Mouse (Mus musculus) heart, embryonic 16.5 days (tissue): Measurements from ENCODE around the gene Vmn1r53. TPM values are rescaled to one million over a fixed set of nuclear protein-coding genes. Genes with fewer than 3 reads are reported as not detected.
"Not testable (repeated sequence)": the region's sequence is repeated elsewhere in the genome, so short reads cannot be mapped to it uniquely, and the experiment has no call there.

Source experiments
- ATAC-seq: fragments of 200-750 bp; cut with Nextera tagmentation; replicated peaks from 2 replicates; pipeline ENCODE4 v1.8.0; 2017; ENCODE audit warnings: moderate number of reproducible peaks; ENCODE audit not compliant: insufficient read depth, low FRiP score; ENCODE audit errors: extremely low read depth
- H3K27ac ChIP-seq: fragments of 300-500 bp; sonication (generic); 2 replicates; pipeline ENCODE4 v1.5.1; 2014; ENCODE audit warnings: mild to moderate bottlenecking, low read length, control low read depth, moderate library complexity
- H3K27me3 ChIP-seq: fragments of 300-500 bp; sonication (generic); 2 replicates; pipeline ENCODE4 v1.6.1; 2014; ENCODE audit warnings: low read length, mixed read lengths; ENCODE audit not compliant: control insufficient read depth, insufficient read depth
- H3K36me3 ChIP-seq: fragments of 300-500 bp; sonication (generic); 2 replicates; pipeline ENCODE4 v1.6.1; 2014; ENCODE audit not compliant: control insufficient read depth, insufficient read depth
- H3K4me1 ChIP-seq: fragments of 300-500 bp; sonication (generic); 2 replicates; pipeline ENCODE4 v1.6.1; 2014; ENCODE audit warnings: low read length, mixed read lengths; ENCODE audit not compliant: control insufficient read depth, insufficient read depth
- H3K4me2 ChIP-seq: fragments of 300-500 bp; sonication (generic); 2 replicates; pipeline ENCODE4 v1.6.1; 2014; ENCODE audit warnings: low read depth, mild to moderate bottlenecking, control low read depth, low read length
- H3K4me3 ChIP-seq: fragments of 300-500 bp; sonication (generic); 2 replicates; pipeline ENCODE4 v1.5.1; 2014; ENCODE audit warnings: mild to moderate bottlenecking, control low read depth, low read length
- H3K9ac ChIP-seq: fragments of 300-500 bp; sonication (generic); 2 replicates; pipeline ENCODE4 v1.6.1; 2014; ENCODE audit warnings: low read length, control low read depth
- H3K9me3 ChIP-seq: fragments of 300-500 bp; sonication (generic); replicated peaks from 2 replicates; pipeline ENCODE4 v1.6.1; 2016; ENCODE audit warnings: low read length; ENCODE audit not compliant: control insufficient read depth
- whole genome bisulfite sequencing: fragments of 180-500 bp; shearing (Covaris S2); extraction: QIAGEN DNeasy Blood & Tissue Kit; methylation state at CpG from one replicate; pipeline ENCODE4 v1.1.7; 2014; 5-methylcytosine and 5-hydroxymethylcytosine counted together
- polyA plus RNA-seq: library from polyadenylated mRNA; unstranded; fragments of >200 nt; fragmentation: Nextera tagmentation; extraction: Ambion mirVana; gene quantifications from 2 replicates; pipeline ENCODE4 v1.2.1, GENCODE M21; 2015

Gene Vmn1r53
- polyA plus RNA-seq, result not detected in 2 replicates

DNA sequence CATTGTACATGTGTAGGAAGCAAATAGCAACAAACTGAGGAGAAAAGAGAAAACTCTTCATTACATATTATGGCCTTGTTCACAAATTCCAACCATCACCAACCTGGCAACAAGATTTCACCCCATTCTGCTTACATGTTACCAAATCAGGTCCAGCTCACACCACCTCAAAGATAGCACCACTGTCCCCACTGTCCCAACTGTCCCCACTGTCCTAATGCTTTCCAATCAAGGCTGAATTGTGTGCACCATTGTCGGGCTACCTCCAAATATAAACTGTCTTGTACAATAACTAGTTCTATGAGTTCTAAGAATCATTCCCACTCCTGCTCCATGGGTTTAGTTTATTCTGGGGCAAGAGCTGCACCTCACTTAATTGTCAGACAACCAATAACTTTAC is at the start of gene Vmn1r53:
Vmn1r53 (minus strand) TSS at position 101 of the 400 bp plus-strand sequence.
- H3K27me3 ChIP-seq, result no peaks in the 10 kb centered on the region
- ATAC-seq, result no peak

DNA sequence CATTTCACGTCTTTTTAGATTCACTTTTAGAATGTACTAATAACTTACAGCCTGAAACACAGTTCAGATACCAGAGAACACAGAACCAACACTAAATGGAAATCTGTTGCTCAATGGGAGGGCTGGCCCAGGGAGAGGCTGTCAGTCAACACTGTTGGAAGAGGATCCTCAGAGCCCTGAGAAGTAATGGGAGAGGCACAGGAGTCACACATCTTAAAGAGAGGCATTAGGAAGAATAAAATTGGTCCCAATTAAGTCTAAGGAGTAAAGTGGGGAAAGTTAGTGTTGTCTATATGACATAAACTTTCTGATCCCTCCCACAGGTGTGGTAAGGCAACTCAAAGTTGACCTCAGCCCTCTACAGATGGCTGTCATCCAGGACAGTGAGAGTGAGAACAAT is 21.8 kb upstream of the Vmn1r53 start, which contains the start of gene Vmn1r54:
Vmn1r54 (plus strand) TSS at position 301 of the 400 bp plus-strand sequence.
- no peaks in the 10 kb centered on the region for H3K27me3 ChIP-seq
- H3K4me2 ChIP-seq, result no peak within 1 kb of the TSS
- 61% methylated on average over 1 of the region's 1 CpGs for WGBS
- no peak within 1 kb of the TSS for H3K9ac ChIP-seq
- ATAC-seq, result no peak
- no peaks in the 10 kb centered on the region for H3K4me1 ChIP-seq
- no peaks in the 10 kb centered on the region for H3K36me3 ChIP-seq
- no peaks in the 10 kb centered on the region for H3K9me3 ChIP-seq
- H3K4me3 ChIP-seq, result no peak within 1 kb of the TSS
- H3K27ac ChIP-seq, result no peak within 1 kb of the TSS

More for the DNA sequence above, at the start of gene Vmn1r53:
- H3K36me3 ChIP-seq, result no peaks in the 10 kb centered on the region
- no peak within 1 kb of the TSS for H3K27ac ChIP-seq
- H3K4me2 ChIP-seq, result no peak within 1 kb of the TSS
- no peaks in the 10 kb centered on the region for H3K9me3 ChIP-seq
- 83% methylated on average over 1 of the region's 1 CpGs for WGBS
- no peaks in the 10 kb centered on the region for H3K4me1 ChIP-seq
- no peak within 1 kb of the TSS for H3K4me3 ChIP-seq
- H3K9ac ChIP-seq, result no peak within 1 kb of the TSS

DNA sequence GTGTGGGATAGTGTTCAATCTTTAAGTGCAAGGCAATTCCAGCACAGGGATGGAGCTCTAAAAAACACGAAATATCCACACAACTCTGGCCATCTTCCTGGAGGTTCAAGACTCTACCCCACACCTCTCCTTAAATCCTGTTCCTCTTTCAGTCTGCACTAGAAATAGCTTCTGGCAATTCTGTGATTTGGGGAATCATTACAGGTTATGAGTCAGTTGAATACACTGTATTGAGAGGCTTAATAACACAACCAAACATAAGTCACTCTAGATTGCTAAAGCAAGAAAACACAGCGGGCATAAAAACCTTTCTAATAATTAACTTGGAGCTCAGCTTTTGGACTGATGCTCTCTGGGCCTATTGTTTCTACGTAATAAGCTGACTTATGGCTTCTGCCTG is 19.8 kb upstream of the Vmn1r53 start:
- Histone ChIP-seq H3K4me3 (no peak overlapping the region), H3K4me2 (no peak overlapping the region), H3K27ac (no peak overlapping the region), H3K4me1 (no peaks in the 10 kb centered on the region), H3K27me3 (no peaks in the 10 kb centered on the region), H3K36me3 (no peaks in the 10 kb centered on the region), H3K9ac (no peak overlapping the region), H3K9me3 (no peaks in the 10 kb centered on the region)
- ATAC-seq, result no peak
- WGBS, result 70% methylated on average over 3 of the region's 3 CpGs

DNA sequence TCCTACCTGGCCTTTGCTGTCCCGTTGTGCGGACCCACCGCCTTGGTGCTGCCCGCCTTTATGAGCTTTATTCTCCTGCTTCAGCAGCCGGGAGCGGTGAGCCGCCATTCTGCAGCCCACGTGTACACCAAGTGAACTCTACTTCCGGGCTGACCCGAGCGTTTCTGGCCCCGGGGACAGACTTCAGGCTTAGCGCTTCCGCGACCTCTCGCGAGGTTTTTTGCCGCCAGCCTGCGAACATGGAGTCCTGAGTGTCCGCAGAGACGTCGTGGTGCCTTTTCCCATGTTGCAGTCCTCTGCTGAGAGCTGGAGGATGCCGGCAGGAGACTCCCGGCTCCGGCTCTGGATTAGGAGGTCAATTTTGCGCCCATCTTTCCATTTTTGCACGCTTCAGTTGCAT is 8.4 kb upstream of the Vmn1r53 start:
- Histone ChIP-seq H3K4me2 (no peak overlapping the region; the same call in 1 of the 2 replicates), H3K9me3 (peaks cover 7% of the 10 kb centered on the region; the same call in 1 of the 2 replicates), H3K4me1 (no peaks in the 10 kb centered on the region), H3K27me3 (no peaks in the 10 kb centered on the region), H3K4me3 (no peak overlapping the region), H3K27ac (no peak overlapping the region), H3K9ac (no peak overlapping the region), H3K36me3 (no peaks in the 10 kb centered on the region)
- WGBS, result 57% methylated on average over 27 of the region's 27 CpGs
- ATAC-seq, result no peak

DNA sequence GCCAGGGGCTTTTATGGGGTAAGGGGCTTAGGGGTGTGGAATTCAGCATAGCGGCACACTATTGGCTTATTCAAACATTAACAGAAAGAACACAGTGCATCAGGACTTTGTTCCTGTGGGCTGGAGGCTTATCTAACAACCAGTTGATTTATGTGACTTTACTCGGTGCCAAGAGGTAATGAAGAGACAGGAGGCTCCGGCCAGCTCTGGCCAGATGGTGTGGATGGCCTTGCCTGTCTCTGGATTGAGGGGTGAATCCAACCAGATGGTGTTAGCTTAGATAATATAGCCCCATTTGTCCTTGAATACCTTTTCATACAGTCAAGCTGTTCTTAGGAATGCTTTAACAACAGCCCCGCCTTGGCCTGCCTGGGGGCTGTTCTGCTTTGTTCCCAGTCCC is 7.9 kb upstream of the Vmn1r53 start:
- H3K27me3 ChIP-seq, H3K9me3 ChIP-seq, H3K9ac ChIP-seq, H3K4me3 ChIP-seq, H3K4me2 ChIP-seq, ATAC-seq, H3K27ac ChIP-seq, H3K36me3 ChIP-seq, H3K4me1 ChIP-seq: not testable (repeated sequence)
- WGBS, result 77% methylated on average over 4 of the region's 4 CpGs

DNA sequence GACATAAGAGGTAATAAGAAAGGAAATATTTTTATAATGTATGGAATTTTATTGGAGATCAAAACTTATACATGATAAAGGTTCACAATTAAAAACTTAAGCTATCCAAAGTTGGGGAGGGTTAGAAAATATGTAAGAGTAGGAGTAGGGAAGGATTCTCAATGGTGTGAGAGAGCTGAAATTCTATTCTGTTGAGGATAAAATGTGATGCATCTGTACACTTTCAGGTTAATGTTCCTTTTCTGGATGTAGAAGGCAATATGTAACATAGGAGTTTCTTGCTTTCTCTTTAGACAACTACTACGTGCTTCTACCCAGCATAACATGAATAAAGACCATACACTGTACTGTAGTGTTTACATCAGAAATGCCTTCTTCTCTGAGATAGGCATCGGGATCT is 21.7 kb downstream of the Vmn1r53 start, which contains the start of gene V1ra8:
V1ra8 (plus strand) TSS at position 301 of the 400 bp plus-strand sequence.
- H3K27me3 ChIP-seq, H3K27ac ChIP-seq, ATAC-seq, H3K4me1 ChIP-seq, H3K9me3 ChIP-seq, H3K36me3 ChIP-seq, H3K9ac ChIP-seq, H3K4me3 ChIP-seq, H3K4me2 ChIP-seq: not testable (repeated sequence)
- WGBS, result 57% methylated on average over 1 of the region's 2 CpGs

DNA sequence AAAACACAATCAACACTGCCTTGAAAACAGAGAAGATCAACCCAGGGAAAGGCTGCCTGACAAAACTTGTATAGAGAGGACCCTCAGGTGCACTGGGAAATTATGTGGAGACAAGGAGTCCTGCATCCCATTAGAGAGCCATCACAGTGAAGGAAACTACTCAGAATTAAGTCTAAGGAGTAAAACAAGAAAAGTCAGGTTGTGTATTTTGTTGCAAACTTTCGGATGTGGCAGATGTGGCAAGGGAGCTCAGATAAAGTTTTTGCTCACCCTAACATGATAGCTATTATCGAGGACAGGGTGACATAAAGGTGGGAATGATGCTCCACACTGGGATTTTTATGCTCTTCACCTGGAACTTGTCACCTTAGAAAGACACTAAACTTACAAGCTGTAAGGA is 49.7 kb downstream of the Vmn1r53 start, which contains the start of gene Vmn1r52:
Vmn1r52 (plus strand) TSS at position 301 of the 400 bp plus-strand sequence.
- Histone ChIP-seq H3K27ac (no peak within 1 kb of the TSS), H3K4me2 (no peak within 1 kb of the TSS), H3K4me3 (no peak within 1 kb of the TSS), H3K9me3 (no peaks in the 10 kb centered on the region), H3K36me3 (no peaks in the 10 kb centered on the region), H3K4me1 (no peaks in the 10 kb centered on the region), H3K27me3 (no peaks in the 10 kb centered on the region), H3K9ac (no peak within 1 kb of the TSS)
- ATAC-seq, result no peak
- WGBS, result 48% methylated on average over 2 of the region's 2 CpGs

Other genes with a start within 250 kb of the Vmn1r53 start
- not detected in 2 replicates for gene Vmn1r47, start 208.3 kb downstream of the Vmn1r53 start, polyA plus RNA-seq
- gene Vmn1r48, start 187.6 kb downstream of the Vmn1r53 start, polyA plus RNA-seq, result not detected in 2 replicates
- gene Vmn1r49, start 145.9 kb downstream of the Vmn1r53 start, polyA plus RNA-seq, result not detected in 2 replicates
- not detected in 2 replicates for gene Vmn1r50, start 123.0 kb downstream of the Vmn1r53 start, polyA plus RNA-seq
- not detected in 2 replicates for gene Vmn1r51, start 101.8 kb downstream of the Vmn1r53 start, polyA plus RNA-seq
- not detected in 2 replicates for gene Vmn1r52, start 49.6 kb downstream of the Vmn1r53 start, polyA plus RNA-seq
- gene V1ra8, start 21.6 kb downstream of the Vmn1r53 start, polyA plus RNA-seq, result not detected in 2 replicates
- not detected in 2 replicates for gene Vmn1r54, start 21.9 kb upstream of the Vmn1r53 start, polyA plus RNA-seq
- gene BC048671, start 76.8 kb upstream of the Vmn1r53 start, polyA plus RNA-seq, result not detected in 2 replicates
- not detected in 2 replicates for gene Chst13, start 100.7 kb upstream of the Vmn1r53 start, polyA plus RNA-seq
- gene Uroc1, start 108.8 kb upstream of the Vmn1r53 start, polyA plus RNA-seq, result 0.11 TPM in 1 of 2 replicates, not detected in the other
- gene Zxdc, start 145.1 kb upstream of the Vmn1r53 start, polyA plus RNA-seq, result 6.2 and 6.3 TPM in 2 replicates
- gene Cfap100, start 204.4 kb upstream of the Vmn1r53 start, polyA plus RNA-seq, result 0.50 and 0.62 TPM in 2 replicates
- gene Klf15, start 238.1 kb upstream of the Vmn1r53 start, polyA plus RNA-seq, result 28.2 and 28.7 TPM in 2 replicates